Mouse (Mus musculus) heart, embryonic 12.5 days (tissue): ENCODE results near the gene Tm9sf1. TPM values are rescaled to one million over a fixed set of nuclear protein-coding genes. Genes with fewer than 3 reads are reported as not detected.

ENCODE experiments used
- ATAC-seq: fragments of 200-750 bp; cut with Nextera tagmentation; 2 replicates; pipeline ENCODE4 v1.8.0; 2017; ENCODE audit warnings: moderate TSS enrichment, moderate library complexity; ENCODE audit not compliant: insufficient number of reproducible peaks, low FRiP score
- H3K27ac ChIP-seq: fragments of 300-500 bp; sonication (generic); 2 replicates; pipeline ENCODE4 v1.5.1; 2016; ENCODE audit warnings: mild to moderate bottlenecking, moderate library complexity; ENCODE audit not compliant: poor library complexity, severe bottlenecking
- H3K27me3 ChIP-seq: fragments of 300-500 bp; sonication (generic); replicated peaks from 2 replicates; pipeline ENCODE4 v1.6.1; 2016; ENCODE audit warnings: mild to moderate bottlenecking, moderate library complexity
- H3K36me3 ChIP-seq: fragments of 300-500 bp; sonication (generic); 2 replicates; pipeline ENCODE4 v1.6.1; 2016; ENCODE audit warnings: mild to moderate bottlenecking, moderate library complexity
- H3K4me1 ChIP-seq: fragments of 300-500 bp; sonication (generic); replicated peaks from 2 replicates; pipeline ENCODE4 v1.6.1; 2016; ENCODE audit warnings: mild to moderate bottlenecking
- H3K4me2 ChIP-seq: fragments of 300-500 bp; sonication (generic); 2 replicates; pipeline ENCODE4 v1.6.1; 2016; ENCODE audit warnings: mild to moderate bottlenecking, moderate library complexity
- H3K4me3 ChIP-seq: fragments of 300-500 bp; sonication (generic); 2 replicates; pipeline ENCODE4 v1.5.1; 2016; ENCODE audit warnings: mild to moderate bottlenecking
- H3K9ac ChIP-seq: fragments of 300-500 bp; sonication (generic); 2 replicates; pipeline ENCODE4 v1.6.1; 2016; ENCODE audit warnings: mild to moderate bottlenecking, moderate library complexity
- H3K9me3 ChIP-seq: fragments of 300-500 bp; sonication (generic); replicated peaks from 2 replicates; pipeline ENCODE4 v1.6.1; 2016; ENCODE audit warnings: mild to moderate bottlenecking, moderate library complexity
- WGBS: fragments of 180-500 bp; shearing (Covaris S2); methylation state at CpG from one replicate; pipeline ENCODE4 v1.1.7; 2016; 5-methylcytosine and 5-hydroxymethylcytosine counted together
- polyA plus RNA-seq: library from polyadenylated mRNA; unstranded; fragments of >200 nt; fragmentation: Nextera tagmentation; extraction: Ambion mirVana; gene quantifications from 2 replicates; pipeline ENCODE4 v1.2.1, GENCODE M21; 2016

The Tm9sf1 gene
- polyA plus RNA-seq, 1 experiment from 2014 or later: 86.2 TPM

DNA sequence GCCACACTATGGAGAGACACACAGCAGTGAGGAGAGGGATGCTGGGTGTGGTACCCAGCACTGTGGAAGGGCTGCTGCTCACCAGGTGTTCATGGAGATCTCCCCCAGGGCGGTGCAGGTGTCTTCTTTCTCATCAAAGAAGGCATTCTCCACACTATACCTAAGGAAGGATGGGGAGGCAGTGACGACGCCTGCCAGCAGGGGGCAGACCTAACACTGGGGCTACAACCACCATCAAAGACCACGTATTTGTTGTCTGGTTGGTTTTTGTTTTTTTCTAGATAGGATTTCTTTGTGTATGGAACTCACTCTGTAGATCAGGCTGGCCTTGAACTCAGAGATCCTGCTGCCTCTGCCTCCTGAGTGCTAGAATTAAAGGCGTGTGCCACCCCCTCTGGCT is 14.3 kb downstream of the Tm9sf1 start:
- ATAC-seq: no peak
- WGBS: 50% methylated on average over 5 of the region's 5 CpGs
- no peak overlapping the region for H3K27ac ChIP-seq

DNA sequence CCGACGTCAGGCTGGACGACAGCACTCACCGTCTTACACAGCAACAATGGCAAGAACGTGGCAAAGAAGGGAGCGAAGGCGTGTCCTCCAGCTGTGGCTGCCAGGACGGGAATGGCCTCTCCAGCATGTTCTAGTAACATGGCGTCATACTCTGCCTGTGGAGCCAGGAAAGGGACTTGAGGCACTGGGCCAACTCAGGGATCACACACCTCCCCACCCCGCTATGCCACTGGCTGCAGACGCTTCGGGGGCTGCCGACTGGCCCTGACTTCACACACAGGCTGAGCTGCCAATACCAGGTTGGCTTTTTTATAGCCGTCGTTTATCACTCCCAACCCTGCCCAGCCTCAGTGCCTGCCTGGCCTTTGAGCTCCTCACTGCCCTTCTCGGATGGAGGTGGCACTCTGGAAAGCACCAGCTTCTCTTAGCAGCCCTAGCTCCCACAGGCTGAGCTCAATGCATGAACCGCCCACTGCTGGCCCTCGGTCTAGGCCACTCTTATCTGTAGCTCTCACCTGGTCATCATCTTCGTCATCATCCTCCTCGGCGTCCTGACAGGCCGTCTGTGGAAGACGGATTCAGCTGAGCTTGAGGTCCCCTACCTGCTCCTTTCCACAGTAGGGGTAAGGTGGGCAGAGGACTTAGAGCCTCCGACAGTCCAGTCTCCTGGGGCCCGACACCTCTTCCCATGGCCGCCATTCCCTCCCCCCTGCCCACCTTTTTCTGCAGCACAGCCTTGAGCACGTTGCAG is 15.4 kb downstream of the Tm9sf1 start:
- H3K9me3 ChIP-seq: no peaks in the 10 kb centered on the region
- no peak overlapping the region for H3K4me2 ChIP-seq
- no peak overlapping the region for H3K27ac ChIP-seq
- H3K4me3 ChIP-seq: no peak overlapping the region
- no peak for ATAC-seq
- peaks cover 99% of the 10 kb centered on the region for H3K36me3 ChIP-seq
- no peak overlapping the region for H3K9ac ChIP-seq
- 88% methylated on average over 27 of the region's 27 CpGs for WGBS
- peaks cover 7% of the 10 kb centered on the region for H3K4me1 ChIP-seq
- no peaks in the 10 kb centered on the region for H3K27me3 ChIP-seq

More for the DNA sequence above, 14.3 kb downstream of the Tm9sf1 start:
- H3K4me3 ChIP-seq: no peak overlapping the region
- H3K4me1 ChIP-seq: peaks cover 9% of the 10 kb centered on the region
- peaks cover 98% of the 10 kb centered on the region for H3K36me3 ChIP-seq
- no peaks in the 10 kb centered on the region for H3K9me3 ChIP-seq
- H3K4me2 ChIP-seq: no peak overlapping the region
- no peak overlapping the region for H3K9ac ChIP-seq
- no peaks in the 10 kb centered on the region for H3K27me3 ChIP-seq

DNA sequence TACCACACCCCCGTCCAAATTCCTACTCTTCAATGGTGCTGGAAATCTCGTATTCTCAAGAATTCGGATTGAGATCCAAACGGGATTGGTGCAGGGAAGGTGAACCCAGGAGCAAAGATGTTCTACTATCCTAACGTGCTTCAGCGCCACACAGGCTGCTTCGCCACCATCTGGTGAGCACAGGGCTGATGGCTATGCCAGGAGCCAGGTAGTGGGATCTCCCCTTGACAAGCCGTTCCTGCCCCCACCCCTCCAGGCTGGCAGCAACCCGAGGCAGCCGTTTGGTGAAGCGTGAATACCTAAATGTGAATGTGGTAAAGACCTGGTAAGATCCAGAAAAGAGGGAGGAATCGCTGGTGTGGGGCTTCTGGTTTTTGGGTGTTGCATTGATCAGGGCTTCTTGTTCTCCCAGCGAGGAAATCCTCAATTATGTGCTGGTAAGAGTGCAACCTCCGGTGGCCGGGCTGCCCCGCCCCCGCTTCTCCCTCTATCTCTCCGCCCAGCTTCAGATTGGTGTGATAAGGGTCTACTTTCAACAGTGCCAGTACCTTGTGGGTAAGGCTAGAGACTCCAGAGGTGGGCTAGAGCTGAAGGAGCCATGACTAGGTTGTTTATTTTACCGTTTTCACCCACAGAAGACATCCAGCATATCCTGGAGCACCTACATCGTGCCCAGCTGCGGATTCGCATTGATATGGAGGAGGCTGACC is 25.0 kb downstream of the Tm9sf1 start:
- no peaks in the 10 kb centered on the region for H3K27me3 ChIP-seq
- H3K4me3 ChIP-seq: peak overlapping the region; percentile 37
- no peak overlapping the region for H3K27ac ChIP-seq
- no peak for ATAC-seq
- peaks cover 17% of the 10 kb centered on the region for H3K4me1 ChIP-seq
- WGBS: 32% methylated on average over 22 of the region's 22 CpGs
- H3K9me3 ChIP-seq: no peaks in the 10 kb centered on the region
- peaks cover 8% of the 10 kb centered on the region for H3K36me3 ChIP-seq
- H3K4me2 ChIP-seq: peak overlapping the region; percentile 64
- H3K9ac ChIP-seq: peak overlapping the region; percentile 48; the same call in 1 of the 2 replicates

DNA sequence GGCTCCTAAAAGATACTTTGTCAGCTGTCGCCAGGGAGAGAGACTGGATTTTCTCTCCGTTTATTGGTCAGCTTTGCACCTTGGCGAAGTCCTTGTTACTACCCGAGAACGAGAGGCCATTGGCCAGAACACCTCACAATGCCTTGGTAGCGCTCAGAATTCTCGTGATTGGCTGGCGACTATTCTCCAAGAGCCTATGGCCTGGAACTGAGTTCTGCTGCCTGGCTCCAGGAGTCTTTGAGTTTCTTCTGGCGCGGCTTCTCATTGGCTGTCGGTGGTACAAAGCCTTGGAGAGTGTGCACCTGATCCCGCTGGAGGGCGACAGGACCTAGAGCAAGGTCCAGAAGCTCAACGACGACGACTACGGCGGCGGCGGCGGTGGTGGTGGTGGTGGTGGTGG is 25.8 kb downstream of the Tm9sf1 start, which contains the start of gene Rec8:
TSS of gene Rec8 (plus strand) at position 216 of the 400 bp plus-strand sequence.
- Histone ChIP-seq H3K36me3 (peaks cover under 1% of the 10 kb centered on the region; the same call in 1 of the 2 replicates), H3K9me3 (no peaks in the 10 kb centered on the region), H3K9ac (peak within 1 kb of the TSS; percentile 48; the same call in 1 of the 2 replicates), H3K27me3 (no peaks in the 10 kb centered on the region), H3K4me1 (peaks cover 25% of the 10 kb centered on the region), H3K27ac (peak within 1 kb of the TSS; percentile 36; the same call in 1 of the 2 replicates), H3K4me3 (peak within 1 kb of the TSS; percentile 37), H3K4me2 (peak within 1 kb of the TSS; percentile 64)
- WGBS: 13% methylated on average over 21 of the region's 21 CpGs
- peak; percentile 88 for ATAC-seq

DNA sequence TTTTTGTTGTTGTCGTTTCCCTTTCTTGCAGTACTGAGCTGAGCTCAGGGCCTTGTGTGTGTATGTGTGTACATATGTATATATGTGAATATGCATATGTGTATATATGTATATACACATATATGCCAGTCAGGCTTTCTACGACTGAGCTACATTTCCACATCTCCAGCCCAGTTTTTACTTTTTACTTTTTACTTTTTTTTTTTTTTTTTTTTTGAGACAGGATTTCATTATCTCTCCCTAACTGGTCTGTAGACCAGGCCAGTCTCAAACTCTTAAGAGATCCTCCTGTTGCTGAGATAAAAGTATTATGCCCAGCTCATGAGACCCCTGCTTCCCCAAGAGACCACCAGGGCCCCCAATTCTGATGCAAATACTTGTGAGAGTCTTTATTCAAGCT is 26.8 kb downstream of the Tm9sf1 start:
- ATAC-seq: no peak
- H3K4me1 ChIP-seq: peaks cover 27% of the 10 kb centered on the region
- H3K4me2 ChIP-seq: no peak overlapping the region
- no peaks in the 10 kb centered on the region for H3K36me3 ChIP-seq
- no peaks in the 10 kb centered on the region for H3K9me3 ChIP-seq
- H3K9ac ChIP-seq: no peak overlapping the region
- peak overlapping the region; percentile 36; the same call in 1 of the 2 replicates for H3K27ac ChIP-seq
- H3K27me3 ChIP-seq: no peaks in the 10 kb centered on the region
- no peak overlapping the region for H3K4me3 ChIP-seq
- 83% methylated on average over 2 of the region's 2 CpGs for WGBS

DNA sequence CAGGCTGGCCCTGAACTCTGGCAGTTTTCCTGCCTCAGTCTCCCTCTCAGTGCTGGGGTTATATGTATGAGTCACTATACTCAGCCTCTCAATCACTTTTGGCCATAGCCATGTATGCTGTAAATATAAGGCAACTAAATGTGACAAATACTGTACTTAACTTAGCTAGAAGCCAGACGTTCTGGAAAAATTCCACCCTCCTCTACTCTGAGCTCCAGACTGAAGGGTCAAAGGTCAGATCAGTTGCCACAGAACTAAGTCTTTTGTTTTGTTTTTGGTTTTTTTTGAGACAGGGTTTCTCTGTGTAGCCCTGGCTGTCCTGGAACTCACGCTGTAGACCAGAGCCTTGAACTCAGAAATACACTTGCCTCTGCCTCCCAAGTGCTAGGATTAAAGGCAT is 27.7 kb downstream of the Tm9sf1 start:
- no peaks in the 10 kb centered on the region for H3K9me3 ChIP-seq
- H3K27ac ChIP-seq: no peak overlapping the region
- H3K36me3 ChIP-seq: no peaks in the 10 kb centered on the region
- H3K27me3 ChIP-seq: no peaks in the 10 kb centered on the region
- WGBS: 50% methylated on average over 2 of the region's 2 CpGs
- H3K4me3 ChIP-seq: no peak overlapping the region
- H3K4me2 ChIP-seq: no peak overlapping the region
- no peak overlapping the region for H3K9ac ChIP-seq
- ATAC-seq: no peak
- peaks cover 27% of the 10 kb centered on the region for H3K4me1 ChIP-seq

DNA sequence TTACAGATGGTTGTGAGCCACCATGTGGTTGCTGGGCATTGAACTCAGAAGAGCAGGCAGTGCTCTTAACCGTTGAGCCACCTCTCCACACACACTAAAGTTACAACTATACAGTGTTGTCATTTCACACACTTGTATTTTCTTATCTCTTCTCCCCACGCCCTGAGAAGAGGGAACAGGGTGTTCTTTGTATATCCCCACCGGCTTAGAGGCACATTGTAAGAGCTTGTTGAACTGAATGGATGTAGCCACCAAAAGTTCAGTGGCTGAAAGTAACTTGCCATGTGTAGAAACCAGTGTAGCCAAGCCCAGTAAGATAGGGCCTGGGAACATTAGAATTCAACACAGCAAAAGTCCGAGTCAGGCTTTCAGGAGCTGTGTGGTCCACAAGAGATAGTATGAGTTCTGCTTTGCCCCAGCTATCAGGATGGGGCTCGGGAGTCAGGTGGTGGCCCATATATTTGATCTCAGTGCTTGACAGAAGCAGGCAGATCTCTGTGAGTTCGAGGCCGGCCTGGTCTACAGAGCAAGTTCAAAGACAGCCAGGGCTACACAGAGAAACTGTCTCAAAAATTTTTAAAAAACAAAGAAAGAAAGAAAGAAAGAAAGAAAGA is 28.9 kb downstream of the Tm9sf1 start:
- Histone ChIP-seq H3K27me3 (no peaks in the 10 kb centered on the region), H3K9ac (no peak overlapping the region), H3K4me3 (no peak overlapping the region), H3K27ac (no peak overlapping the region), H3K4me1 (peaks cover 27% of the 10 kb centered on the region), H3K36me3 (peaks cover 5% of the 10 kb centered on the region), H3K9me3 (no peaks in the 10 kb centered on the region), H3K4me2 (no peak overlapping the region)
- WGBS: 53% methylated on average over 7 of the region's 7 CpGs
- ATAC-seq: no peak

DNA sequence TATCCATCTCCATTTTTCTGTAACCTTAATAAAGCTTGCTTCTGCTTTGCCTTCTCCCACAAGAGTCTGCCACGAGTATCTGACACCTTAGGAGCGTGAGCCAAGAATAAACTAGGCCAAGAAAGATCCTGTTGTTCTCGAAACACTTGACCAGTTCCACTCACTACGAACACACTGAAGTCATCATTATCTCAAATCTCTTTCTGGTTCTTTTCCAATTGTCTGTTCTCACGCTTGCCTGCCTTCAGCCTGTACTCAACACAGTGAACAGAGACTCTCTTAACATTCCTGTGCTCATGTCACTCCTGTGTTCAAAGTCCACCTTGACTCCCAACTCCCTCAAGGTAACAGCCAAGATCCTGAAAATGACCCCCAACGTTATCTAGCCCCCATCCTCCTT is 30.3 kb downstream of the Tm9sf1 start:
- no peak for ATAC-seq
- no peak overlapping the region; the same call in 1 of the 2 replicates for H3K27ac ChIP-seq

DNA sequence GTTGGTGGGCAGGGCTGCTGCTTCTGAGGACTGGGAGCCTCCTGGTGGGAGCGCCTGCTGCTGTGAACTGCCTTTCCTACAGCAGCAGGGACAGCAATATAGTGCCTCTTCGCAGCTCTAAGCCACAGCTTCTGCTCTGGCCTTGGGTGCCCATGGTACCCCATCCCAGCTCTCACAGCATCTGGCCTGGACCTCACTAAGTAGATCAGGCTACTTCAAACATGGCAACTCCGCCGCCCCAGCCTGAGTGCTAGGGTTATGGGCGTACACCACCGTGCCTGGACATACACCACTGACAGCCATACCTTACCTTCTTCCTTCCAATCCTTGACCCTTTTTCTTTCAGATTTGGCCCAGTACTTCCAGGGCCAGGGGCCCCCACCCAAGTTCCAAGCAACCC is 35.3 kb downstream of the Tm9sf1 start:
- no peak overlapping the region for H3K27ac ChIP-seq
- no peaks in the 10 kb centered on the region for H3K9me3 ChIP-seq
- no peak for ATAC-seq
- no peak overlapping the region for H3K9ac ChIP-seq
- no peaks in the 10 kb centered on the region for H3K27me3 ChIP-seq
- 89% methylated on average over 6 of the region's 6 CpGs for WGBS
- peaks cover 53% of the 10 kb centered on the region for H3K36me3 ChIP-seq
- H3K4me2 ChIP-seq: no peak overlapping the region
- H3K4me1 ChIP-seq: peaks cover 11% of the 10 kb centered on the region
- no peak overlapping the region for H3K4me3 ChIP-seq

More for the DNA sequence above, 30.3 kb downstream of the Tm9sf1 start:
- H3K36me3 ChIP-seq: peaks cover 18% of the 10 kb centered on the region
- H3K4me1 ChIP-seq: peaks cover 19% of the 10 kb centered on the region
- H3K27me3 ChIP-seq: no peaks in the 10 kb centered on the region
- no peaks in the 10 kb centered on the region for H3K9me3 ChIP-seq
- H3K4me3 ChIP-seq: no peak overlapping the region
- 35% methylated on average over 6 of the region's 6 CpGs for WGBS
- H3K4me2 ChIP-seq: no peak overlapping the region
- H3K9ac ChIP-seq: no peak overlapping the region

DNA sequence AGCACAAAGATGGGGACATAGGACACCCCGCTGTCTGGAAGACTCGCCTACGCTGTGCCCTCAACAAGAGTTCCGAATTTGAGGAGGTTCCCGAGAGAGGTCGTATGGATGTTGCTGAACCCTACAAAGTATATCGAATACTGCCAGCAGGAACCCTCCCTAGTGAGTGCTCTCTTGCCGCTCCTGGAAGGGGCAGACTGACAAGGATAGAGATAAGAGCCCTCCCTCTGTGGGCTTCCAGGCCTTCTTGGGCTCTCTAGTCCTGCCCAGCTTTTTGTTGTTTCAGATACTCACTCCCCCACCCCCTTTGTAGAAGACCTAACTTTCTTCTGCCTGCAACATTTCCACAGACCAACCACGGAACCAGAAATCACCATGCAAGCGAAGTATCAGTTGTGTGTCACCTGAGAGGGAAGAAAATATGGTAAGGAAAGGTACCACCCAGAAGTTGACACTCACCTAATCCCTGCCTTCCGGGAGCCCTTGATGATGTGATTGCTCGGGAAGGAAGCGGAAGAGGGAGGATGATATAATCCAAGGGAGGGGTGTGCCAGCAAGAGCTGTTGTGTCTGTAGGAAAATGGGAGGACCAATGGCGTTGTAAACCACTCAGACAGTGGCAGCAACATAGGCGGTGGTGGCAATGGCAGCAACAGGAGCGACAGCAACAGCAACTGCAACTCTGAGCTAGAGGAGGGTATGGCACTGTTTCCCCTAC is 37.7 kb downstream of the Tm9sf1 start:
- WGBS: 73% methylated on average over 16 of the region's 16 CpGs
- H3K4me1 ChIP-seq: peaks cover 4% of the 10 kb centered on the region
- H3K27ac ChIP-seq: no peak overlapping the region
- no peaks in the 10 kb centered on the region for H3K9me3 ChIP-seq
- H3K9ac ChIP-seq: no peak overlapping the region
- ATAC-seq: no peak
- peaks cover 78% of the 10 kb centered on the region for H3K36me3 ChIP-seq
- no peaks in the 10 kb centered on the region for H3K27me3 ChIP-seq
- no peak overlapping the region for H3K4me2 ChIP-seq
- no peak overlapping the region for H3K4me3 ChIP-seq
